Mouse (Mus musculus) limb, embryonic 14.5 days (tissue): ENCODE data around the gene Pigu. TPM values are rescaled to one million over a fixed set of nuclear protein-coding genes. Genes with fewer than 3 reads are reported as not detected.

Experiments
- ATAC-seq: fragments of 200-750 bp; cut with Nextera tagmentation; 2 replicates; pipeline ENCODE4 v1.8.0; 2017; ENCODE audit warnings: low read depth, moderate number of reproducible peaks, moderate TSS enrichment; ENCODE audit not compliant: low FRiP score
- DNase-seq: peaks from one replicate; pipeline ENCODE4 v3.0.0-alpha.2; 2015; ENCODE audit warnings: low spot score
- H3K27ac ChIP-seq: fragments of 300-500 bp; sonication (generic); replicated peaks from 2 replicates; pipeline ENCODE4 v1.5.1; 2014; ENCODE audit warnings: low read depth, mild to moderate bottlenecking, low read length, moderate library complexity, mixed read lengths
- H3K27me3 ChIP-seq: fragments of 300-500 bp; sonication (generic); 2 replicates; pipeline ENCODE4 v1.6.1; 2014; ENCODE audit warnings: low read length, mixed read lengths; ENCODE audit not compliant: control insufficient read depth, insufficient read depth
- H3K36me3 ChIP-seq: fragments of 300-500 bp; sonication (generic); 2 replicates; pipeline ENCODE4 v1.6.1; 2014; ENCODE audit warnings: mild to moderate bottlenecking, low read length, moderate library complexity, mixed read lengths; ENCODE audit not compliant: control insufficient read depth, insufficient read depth
- H3K4me1 ChIP-seq: fragments of 300-500 bp; sonication (generic); 2 replicates; pipeline ENCODE4 v1.6.1; 2014; ENCODE audit warnings: antibody characterized with exemption, low read length, mixed read lengths; ENCODE audit not compliant: control insufficient read depth, insufficient read depth
- H3K4me2 ChIP-seq: fragments of 300-500 bp; sonication (generic); replicated peaks from 2 replicates; pipeline ENCODE4 v1.6.1; 2014; ENCODE audit warnings: low read depth, mild to moderate bottlenecking, low read length, moderate library complexity; ENCODE audit not compliant: severe bottlenecking
- H3K4me3 ChIP-seq: fragments of 300-500 bp; sonication (generic); replicated peaks from 2 replicates; pipeline ENCODE4 v1.5.1; 2014; ENCODE audit warnings: low read length
- H3K9ac ChIP-seq: fragments of 300-500 bp; sonication (generic); 2 replicates; pipeline ENCODE4 v1.6.1; 2014; ENCODE audit warnings: mild to moderate bottlenecking, low read depth, low read length, moderate library complexity; ENCODE audit not compliant: severe bottlenecking
- H3K9me3 ChIP-seq: fragments of 300-500 bp; sonication (generic); 2 replicates; pipeline ENCODE4 v1.6.1; 2016; ENCODE audit warnings: low read length; ENCODE audit not compliant: control insufficient read depth
- POLR2A ChIP-seq: fragments of 200-500 bp; IDR thresholded peaks from 2 replicates; pipeline ENCODE4 v1.8.0; 2012; ENCODE audit warnings: inconsistent platforms, mild to moderate bottlenecking, moderate library complexity, borderline replicate concordance; ENCODE audit not compliant: insufficient read depth, insufficient read length; ENCODE audit errors: extremely low read depth
- WGBS: fragments of 180-500 bp; shearing (Covaris S2); extraction: QIAGEN DNeasy Blood & Tissue Kit; methylation state at CpG from one replicate; pipeline ENCODE4 v1.1.7; 2014; 5-methylcytosine and 5-hydroxymethylcytosine counted together
- polyA plus RNA-seq, 2 experiments: library from polyadenylated mRNA; depleted of rRNA in 1 of 2; stranded (reverse) in 1 of 2; unstranded in 1 of 2; fragments of >200 nt; fragmentation: Nextera tagmentation in 1 of 2; extraction: Ambion mirVana in 1 of 2; gene quantifications; 2 replicates each; pipeline versions ENCODE4 v1.2.1 to v1.2.3; 2012 to 2014

The Pigu gene
- polyA plus RNA-seq, 2 experiments, result 43.8 to 50.7 TPM

DNA sequence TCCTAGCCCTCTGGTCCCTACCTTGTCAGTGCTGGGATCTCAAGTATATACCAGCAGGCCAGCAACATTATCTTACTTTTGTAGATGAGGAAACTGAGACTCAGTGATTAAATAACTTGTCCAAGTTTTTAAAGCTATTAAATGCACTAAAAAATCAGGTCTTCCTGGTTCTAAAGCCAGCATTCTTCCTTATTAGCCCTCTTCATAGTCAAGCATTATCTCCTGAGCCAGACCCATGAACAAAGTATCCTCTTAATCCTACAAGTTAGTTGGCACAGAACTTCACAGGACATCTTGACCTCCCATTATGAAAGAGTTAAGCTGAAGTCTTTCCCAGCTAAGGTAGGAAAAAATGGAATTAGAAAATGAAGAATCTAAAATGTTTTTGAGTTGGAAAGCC is 28.3 kb downstream of the Pigu start:
- no peaks in the 10 kb centered on the region for H3K9me3 ChIP-seq
- H3K4me1 ChIP-seq, result no peaks in the 10 kb centered on the region
- H3K27me3 ChIP-seq, result no peaks in the 10 kb centered on the region
- H3K4me2 ChIP-seq, result no peak overlapping the region
- no peak for TF ChIP-seq POLR2A
- no peak for DNase-seq
- H3K36me3 ChIP-seq, result peaks cover 38% of the 10 kb centered on the region
- no peak overlapping the region for H3K4me3 ChIP-seq
- no peak for ATAC-seq
- no peak overlapping the region for H3K27ac ChIP-seq
- no peak overlapping the region for H3K9ac ChIP-seq

GRCm38 (mm10) chr2:155327906-155328305 is 29.3 kb downstream of the Pigu start:
- TF ChIP-seq POLR2A, result no peak
- peaks cover 35% of the 10 kb centered on the region for H3K36me3 ChIP-seq
- no peak for ATAC-seq
- H3K4me2 ChIP-seq, result no peak overlapping the region
- DNase-seq, result no peak
- no peaks in the 10 kb centered on the region for H3K4me1 ChIP-seq
- H3K27ac ChIP-seq, result no peak overlapping the region
- H3K9me3 ChIP-seq, result no peaks in the 10 kb centered on the region
- H3K4me3 ChIP-seq, result no peak overlapping the region
- 92% methylated on average over 5 of the region's 5 CpGs for WGBS
- no peaks in the 10 kb centered on the region for H3K27me3 ChIP-seq
- H3K9ac ChIP-seq, result no peak overlapping the region

DNA sequence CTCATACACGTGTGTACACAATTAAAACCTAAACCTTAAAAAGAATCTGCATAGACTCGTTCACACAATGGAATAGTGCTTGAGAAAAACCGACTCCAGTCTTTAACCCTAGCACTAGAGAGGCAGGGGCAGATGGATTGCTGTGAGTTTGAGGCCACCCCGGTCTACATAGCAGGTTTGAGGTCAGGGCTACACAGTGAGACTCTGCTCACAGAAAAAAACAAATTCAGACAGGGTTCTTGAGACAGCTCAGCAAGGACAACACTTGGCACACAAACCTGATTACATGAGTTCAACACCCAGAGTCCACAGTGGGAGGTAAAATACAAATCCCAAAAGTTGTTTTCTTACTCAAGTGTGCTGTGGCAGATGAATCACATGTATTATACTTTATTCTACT is 31.2 kb downstream of the Pigu start:
- no peaks in the 10 kb centered on the region for H3K27me3 ChIP-seq
- H3K4me1 ChIP-seq, result no peaks in the 10 kb centered on the region
- no peak for ATAC-seq
- H3K27ac ChIP-seq, result no peak overlapping the region
- H3K4me2 ChIP-seq, result no peak overlapping the region
- no peak for TF ChIP-seq POLR2A
- peaks cover 39% of the 10 kb centered on the region for H3K36me3 ChIP-seq
- DNase-seq, result no peak
- 86% methylated on average over 4 of the region's 4 CpGs for WGBS
- no peak overlapping the region for H3K4me3 ChIP-seq
- no peaks in the 10 kb centered on the region for H3K9me3 ChIP-seq
- H3K9ac ChIP-seq, result no peak overlapping the region

- TF ChIP-seq POLR2A, result no peak
- no peak for DNase-seq
- 73% methylated on average over 5 of the region's 5 CpGs for WGBS
- Histone ChIP-seq H3K36me3 (peaks cover 21% of the 10 kb centered on the region), H3K4me3 (no peak overlapping the region), H3K27ac (no peak overlapping the region), H3K9me3 (no peaks in the 10 kb centered on the region), H3K9ac (no peak overlapping the region), H3K4me1 (no peaks in the 10 kb centered on the region), H3K27me3 (no peaks in the 10 kb centered on the region), H3K4me2 (no peak overlapping the region)
- no peak for ATAC-seq
Observed at GRCm38 (mm10) chr2:155320596-155320995, 36.6 kb downstream of the Pigu start.

DNA sequence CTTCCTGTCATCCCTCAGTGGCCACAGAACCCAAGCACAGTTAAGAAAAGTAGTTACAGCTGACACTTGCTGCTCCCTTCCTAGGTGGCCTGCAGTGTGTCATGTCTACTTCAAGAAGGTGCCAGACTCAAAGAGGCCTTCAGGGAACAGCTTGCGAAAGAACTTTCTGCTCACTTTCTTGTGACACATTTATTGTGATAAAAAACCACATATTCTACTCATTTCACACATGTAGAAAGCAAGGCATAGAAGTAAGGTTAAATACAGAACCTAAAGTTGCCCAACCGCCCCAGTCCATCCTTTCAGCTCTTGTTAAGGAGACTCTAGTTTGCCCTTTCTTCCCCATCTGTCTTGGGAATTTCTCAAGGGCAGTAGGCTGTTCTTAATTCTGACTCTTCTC is 38.6 kb downstream of the Pigu start:
- Histone ChIP-seq H3K36me3 (peaks cover 26% of the 10 kb centered on the region), H3K27ac (no peak overlapping the region), H3K27me3 (no peaks in the 10 kb centered on the region), H3K4me2 (no peak overlapping the region), H3K4me1 (no peaks in the 10 kb centered on the region), H3K9ac (no peak overlapping the region), H3K4me3 (no peak overlapping the region), H3K9me3 (no peaks in the 10 kb centered on the region)
- TF ChIP-seq POLR2A, result no peak
- WGBS, result 94% methylated on average over 2 of the region's 2 CpGs
- no peak for DNase-seq
- no peak for ATAC-seq

DNA sequence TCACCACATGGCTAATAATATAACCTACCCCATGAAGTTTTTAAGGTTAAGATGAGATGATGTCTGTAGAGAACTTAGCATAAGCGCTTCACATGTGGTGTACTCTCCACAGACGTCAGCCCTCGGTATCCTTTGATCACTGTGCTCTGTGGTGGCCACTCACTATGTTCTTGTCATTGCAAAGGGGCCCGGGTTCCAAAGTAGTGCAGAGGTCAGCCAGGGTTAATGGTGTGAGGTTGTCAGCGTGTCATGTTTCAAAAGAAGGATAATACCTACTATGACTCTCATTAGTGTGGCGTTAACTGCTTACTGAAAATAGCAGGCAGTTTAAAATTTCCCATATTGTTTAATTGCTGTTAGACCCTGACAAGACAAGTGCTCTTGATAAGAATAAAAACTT is 43.6 kb downstream of the Pigu start:
- no peaks in the 10 kb centered on the region for H3K4me1 ChIP-seq
- no peak overlapping the region for H3K4me3 ChIP-seq
- H3K9me3 ChIP-seq, result no peaks in the 10 kb centered on the region
- 15% methylated on average over 6 of the region's 6 CpGs for WGBS
- TF ChIP-seq POLR2A, result no peak
- no peak overlapping the region for H3K27ac ChIP-seq
- no peak for DNase-seq
- no peak overlapping the region for H3K4me2 ChIP-seq
- H3K27me3 ChIP-seq, result no peaks in the 10 kb centered on the region
- ATAC-seq, result no peak
- peaks cover 28% of the 10 kb centered on the region for H3K36me3 ChIP-seq
- no peak overlapping the region for H3K9ac ChIP-seq
